Mouse (Mus musculus): Measurements from ENCODE around the gene Cmip. TPM values are rescaled to one million over a fixed set of nuclear protein-coding genes. Genes with fewer than 3 reads are reported as not detected.

The Cmip gene
- polyA plus RNA-seq, 1 experiment from 2014 or later, result 131 TPM

- DNase-seq (ENCODE audit: low spot score), result no peak
- H3K4me1 ChIP-seq (replicated peaks; ENCODE audit: control insufficient read depth, insufficient read depth, low read length), result peaks cover 48% of the 10 kb centered on the region
These were observed 69.9 kb downstream of the Cmip start for GRCm38 (mm10) chr8:117326735-117327134.

GRCm38 (mm10) chr8:117327385-117327837 is 70.5 kb downstream of the Cmip start:
- no peak for ATAC-seq (ENCODE audit: low FRiP score)
- Histone ChIP-seq H3K4me2 (replicated peaks) (no peak overlapping the region), H3K9me3 (ENCODE audit: control insufficient read depth, low read length) (no peaks in the 10 kb centered on the region), H3K27me3 (ENCODE audit: control insufficient read depth, insufficient read depth, low read length) (no peaks in the 10 kb centered on the region), H3K9ac (no peak overlapping the region), H3K27ac (peak overlapping the region; percentile 47), H3K4me1 (replicated peaks; ENCODE audit: control insufficient read depth, insufficient read depth, low read length) (peaks cover 48% of the 10 kb centered on the region), H3K4me3 (replicated peaks; ENCODE audit: low read length) (no peak overlapping the region), H3K36me3 (replicated peaks; ENCODE audit: control insufficient read depth, insufficient read depth) (no peaks in the 10 kb centered on the region)
- DNase-seq (ENCODE audit: low spot score), result no peak
- 39% methylated on average over 7 of the region's 7 CpGs for WGBS

More at GRCm38 (mm10) chr8:117326735-117327134, 69.9 kb downstream of the Cmip start:
- H3K36me3 ChIP-seq (replicated peaks; ENCODE audit: control insufficient read depth, insufficient read depth), result no peaks in the 10 kb centered on the region
- H3K4me2 ChIP-seq (replicated peaks), result no peak overlapping the region
- H3K9me3 ChIP-seq (ENCODE audit: control insufficient read depth, low read length), result no peaks in the 10 kb centered on the region
- H3K4me3 ChIP-seq (replicated peaks; ENCODE audit: low read length), result no peak overlapping the region
- H3K27ac ChIP-seq, result no peak overlapping the region
- no peak overlapping the region for H3K9ac ChIP-seq
- no peak for ATAC-seq (ENCODE audit: low FRiP score)
- 88% methylated on average over 5 of the region's 5 CpGs for WGBS
- no peaks in the 10 kb centered on the region for H3K27me3 ChIP-seq (ENCODE audit: control insufficient read depth, insufficient read depth, low read length)

GRCm38 (mm10) chr8:117328758-117329157 is 71.9 kb downstream of the Cmip start:
- H3K4me1 ChIP-seq (replicated peaks; ENCODE audit: control insufficient read depth, insufficient read depth, low read length), result peaks cover 47% of the 10 kb centered on the region
- no peak overlapping the region for H3K4me2 ChIP-seq (replicated peaks)
- no peaks in the 10 kb centered on the region for H3K27me3 ChIP-seq (ENCODE audit: control insufficient read depth, insufficient read depth, low read length)
- DNase-seq (ENCODE audit: low spot score) (no peak), ATAC-seq (ENCODE audit: low FRiP score) (no peak)
- no peaks in the 10 kb centered on the region for H3K9me3 ChIP-seq (ENCODE audit: control insufficient read depth, low read length)
- no peak overlapping the region for H3K4me3 ChIP-seq (replicated peaks; ENCODE audit: low read length)
- 75% methylated on average over 9 of the region's 9 CpGs for WGBS
- no peaks in the 10 kb centered on the region for H3K36me3 ChIP-seq (replicated peaks; ENCODE audit: control insufficient read depth, insufficient read depth)
- H3K27ac ChIP-seq, result peak overlapping the region; percentile 21; the same call in 1 of the 2 replicates
- H3K9ac ChIP-seq, result no peak overlapping the region

- Histone ChIP-seq H3K27ac (peak overlapping the region; percentile 21; the same call in 1 of the 2 replicates), H3K27me3 (ENCODE audit: control insufficient read depth, insufficient read depth, low read length) (no peaks in the 10 kb centered on the region), H3K9ac (no peak overlapping the region), H3K4me1 (replicated peaks; ENCODE audit: control insufficient read depth, insufficient read depth, low read length) (peaks cover 47% of the 10 kb centered on the region), H3K4me2 (replicated peaks) (no peak overlapping the region), H3K9me3 (ENCODE audit: control insufficient read depth, low read length) (no peaks in the 10 kb centered on the region), H3K36me3 (replicated peaks; ENCODE audit: control insufficient read depth, insufficient read depth) (no peaks in the 10 kb centered on the region), H3K4me3 (replicated peaks; ENCODE audit: low read length) (no peak overlapping the region)
- ATAC-seq (ENCODE audit: low FRiP score) (no peak), DNase-seq (ENCODE audit: low spot score) (no peak)
- WGBS, result 57% methylated on average over 9 of the region's 9 CpGs
These were observed 72.3 kb downstream of the Cmip start for GRCm38 (mm10) chr8:117329167-117329566.

- 57% methylated on average over 2 of the region's 2 CpGs for WGBS
- Histone ChIP-seq H3K36me3 (replicated peaks; ENCODE audit: control insufficient read depth, insufficient read depth) (no peaks in the 10 kb centered on the region), H3K9me3 (ENCODE audit: control insufficient read depth, low read length) (no peaks in the 10 kb centered on the region), H3K9ac (no peak overlapping the region), H3K27me3 (ENCODE audit: control insufficient read depth, insufficient read depth, low read length) (no peaks in the 10 kb centered on the region), H3K4me3 (replicated peaks; ENCODE audit: low read length) (no peak overlapping the region), H3K4me1 (replicated peaks; ENCODE audit: control insufficient read depth, insufficient read depth, low read length) (peaks cover 54% of the 10 kb centered on the region), H3K4me2 (replicated peaks) (no peak overlapping the region), H3K27ac (no peak overlapping the region)
- ATAC-seq (ENCODE audit: low FRiP score) (no peak), DNase-seq (ENCODE audit: low spot score) (no peak)
These were observed 73.0 kb downstream of the Cmip start for GRCm38 (mm10) chr8:117329903-117330302.

- Histone ChIP-seq H3K9me3 (ENCODE audit: control insufficient read depth, low read length) (no peaks in the 10 kb centered on the region), H3K36me3 (replicated peaks; ENCODE audit: control insufficient read depth, insufficient read depth) (no peaks in the 10 kb centered on the region), H3K4me2 (replicated peaks) (no peak overlapping the region), H3K27ac (no peak overlapping the region), H3K9ac (no peak overlapping the region), H3K4me3 (replicated peaks; ENCODE audit: low read length) (no peak overlapping the region), H3K4me1 (replicated peaks; ENCODE audit: control insufficient read depth, insufficient read depth, low read length) (peaks cover 59% of the 10 kb centered on the region), H3K27me3 (ENCODE audit: control insufficient read depth, insufficient read depth, low read length) (no peaks in the 10 kb centered on the region)
- ATAC-seq (ENCODE audit: low FRiP score), result no peak
- WGBS, result 80% methylated on average over 27 of the region's 27 CpGs
- DNase-seq (ENCODE audit: low spot score), result no peak
These were observed 75.6 kb downstream of the Cmip start for GRCm38 (mm10) chr8:117332229-117333010.

- H3K9ac ChIP-seq, result no peak overlapping the region
- H3K4me1 ChIP-seq (replicated peaks; ENCODE audit: control insufficient read depth, insufficient read depth, low read length), result peaks cover 52% of the 10 kb centered on the region
- DNase-seq (ENCODE audit: low spot score) (no peak), ATAC-seq (ENCODE audit: low FRiP score) (0 out of 2 replicates have a peak, but pooled peaks have one; percentile 7)
- no peaks in the 10 kb centered on the region for H3K27me3 ChIP-seq (ENCODE audit: control insufficient read depth, insufficient read depth, low read length)
- no peak overlapping the region for H3K27ac ChIP-seq
- H3K36me3 ChIP-seq (replicated peaks; ENCODE audit: control insufficient read depth, insufficient read depth), result no peaks in the 10 kb centered on the region
- H3K4me3 ChIP-seq (replicated peaks; ENCODE audit: low read length), result no peak overlapping the region
- no peaks in the 10 kb centered on the region for H3K9me3 ChIP-seq (ENCODE audit: control insufficient read depth, low read length)
- H3K4me2 ChIP-seq (replicated peaks), result no peak overlapping the region
- WGBS, result 45% methylated on average over 6 of the region's 6 CpGs
These were observed 76.8 kb downstream of the Cmip start for GRCm38 (mm10) chr8:117333619-117334018.

GRCm38 (mm10) chr8:117334058-117334747 is 77.3 kb downstream of the Cmip start:
- no peak for ATAC-seq (ENCODE audit: low FRiP score)
- H3K4me2 ChIP-seq (replicated peaks), result no peak overlapping the region
- H3K4me3 ChIP-seq (replicated peaks; ENCODE audit: low read length), result no peak overlapping the region
- no peak overlapping the region for H3K27ac ChIP-seq
- H3K9ac ChIP-seq, result no peak overlapping the region
- H3K36me3 ChIP-seq (replicated peaks; ENCODE audit: control insufficient read depth, insufficient read depth), result no peaks in the 10 kb centered on the region
- no peak for DNase-seq (ENCODE audit: low spot score)
- H3K9me3 ChIP-seq (ENCODE audit: control insufficient read depth, low read length), result no peaks in the 10 kb centered on the region
- H3K4me1 ChIP-seq (replicated peaks; ENCODE audit: control insufficient read depth, insufficient read depth, low read length), result peaks cover 48% of the 10 kb centered on the region
- 71% methylated on average over 10 of the region's 10 CpGs for WGBS
- no peaks in the 10 kb centered on the region for H3K27me3 ChIP-seq (ENCODE audit: control insufficient read depth, insufficient read depth, low read length)

GRCm38 (mm10) chr8:117334748-117335393 is 78.0 kb downstream of the Cmip start:
- DNase-seq (ENCODE audit: low spot score), result no peak
- no peaks in the 10 kb centered on the region for H3K27me3 ChIP-seq (ENCODE audit: control insufficient read depth, insufficient read depth, low read length)
- 35% methylated on average over 14 of the region's 14 CpGs for WGBS
- ATAC-seq (ENCODE audit: low FRiP score), result peak; percentile 44; the same call in 1 of the 2 replicates
- no peak overlapping the region for H3K4me2 ChIP-seq (replicated peaks)
- H3K4me1 ChIP-seq (replicated peaks; ENCODE audit: control insufficient read depth, insufficient read depth, low read length), result peaks cover 49% of the 10 kb centered on the region
- no peaks in the 10 kb centered on the region for H3K36me3 ChIP-seq (replicated peaks; ENCODE audit: control insufficient read depth, insufficient read depth)
- H3K27ac ChIP-seq, result no peak overlapping the region
- no peaks in the 10 kb centered on the region for H3K9me3 ChIP-seq (ENCODE audit: control insufficient read depth, low read length)
- no peak overlapping the region for H3K4me3 ChIP-seq (replicated peaks; ENCODE audit: low read length)
- no peak overlapping the region for H3K9ac ChIP-seq
